Mouse (Mus musculus): Measurements from ENCODE around the gene Mdm1.
"Not testable (repeated sequence)": the region's sequence is repeated elsewhere in the genome, so short reads cannot be mapped to it uniquely, and the experiment has no call there.

The Mdm1 gene

GRCm38 (mm10) chr10:118215719-118216393, 74.2 kb downstream of the Mdm1 start:
- not testable (repeated sequence) for DNase-seq (ENCODE audit: low read depth)

Data from induced T-regulatory cell, adult 2 months (primary cell).